ENCODE assay signal across 8 mouse cellular contexts in the genomic region with DNA sequence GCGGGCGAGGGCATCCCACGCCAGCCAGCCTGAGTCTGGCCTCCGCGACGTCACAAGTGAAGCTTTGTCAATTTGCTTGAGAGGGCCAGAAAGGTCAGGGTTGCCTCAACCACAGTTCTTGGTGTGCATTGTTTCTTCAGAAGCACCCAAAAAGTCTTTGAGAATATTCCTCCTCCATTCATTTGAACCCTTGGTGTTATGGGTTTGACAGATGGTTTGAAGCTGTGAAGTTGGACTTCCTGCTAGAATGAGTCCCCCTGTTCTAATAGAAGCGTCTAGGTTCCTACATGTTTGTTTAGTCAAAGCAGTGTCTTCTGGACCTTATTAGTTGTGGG. TPM values are rescaled to one million over a fixed set of nuclear protein-coding genes. Genes with fewer than 3 reads are reported as not detected.
A peak's percentile ranks its signal among the peaks of the same experiment; 100 is the strongest.
DNase-seq lines count a peak whose midpoint lies in the region; ATAC-seq and TF ChIP-seq lines count a peak whose summit lies in the region.

No protein-coding gene starts in this region.

- peak overlapping the region; percentile 87 for H3K4me2 ChIP-seq in heart, postnatal 0 days (ENCODE audit: low read depth, low read length)
- H3K4me2 ChIP-seq in hindbrain, embryonic 14.5 days (replicated peaks) = peak overlapping the region; percentile 56
- peak overlapping the region; percentile 86 for H3K4me2 ChIP-seq in midbrain, embryonic 14.5 days (ENCODE audit: low read length)

- no peak for DNase-seq in heart, postnatal 0 days (ENCODE audit: low spot score)
- no peak for DNase-seq in heart, adult 9 months (ENCODE audit: low spot score in 2 of 2)
- DNase-seq in hindbrain, embryonic 14.5 days (ENCODE audit: low spot score) = peak; percentile 59
- DNase-seq in midbrain, embryonic 14.5 days = no peak
- no peak for DNase-seq in cerebellum, adult 11 months
- DNase-seq in urinary bladder, postnatal 36 days (ENCODE audit: low spot score in 2 of 2) = no peak
- no peak for DNase-seq in gastrocnemius, postnatal 4 days (ENCODE audit: low spot score in 2 of 2)

- peak overlapping the region; percentile 73 for H3K4me3 ChIP-seq in heart, postnatal 0 days (ENCODE audit: low read depth, low read length)
- peak overlapping the region; percentile 69 for H3K4me3 ChIP-seq in brown adipose tissue, adult 24 weeks (ENCODE audit: insufficient read depth, low read depth, low read length)
- H3K4me3 ChIP-seq in hindbrain, embryonic 14.5 days (replicated peaks; ENCODE audit: low read length) = peak overlapping the region; percentile 70
- H3K4me3 ChIP-seq in midbrain, embryonic 14.5 days (replicated peaks; ENCODE audit: low read depth, low read length) = peak overlapping the region; percentile 71

- no peaks in the 10 kb centered on the region for H3K36me3 ChIP-seq in heart, postnatal 0 days (replicated peaks; ENCODE audit: control insufficient read depth, insufficient read depth, low read length)
- no peaks in the 10 kb centered on the region for H3K36me3 ChIP-seq in hindbrain, embryonic 14.5 days (replicated peaks; ENCODE audit: control insufficient read depth, insufficient read depth)
- H3K36me3 ChIP-seq in midbrain, embryonic 14.5 days (ENCODE audit: control insufficient read depth, insufficient read depth, low read length) = no peaks in the 10 kb centered on the region

- H3K27me3 ChIP-seq in heart, postnatal 0 days (ENCODE audit: control insufficient read depth, insufficient read depth, low read length) = no peaks in the 10 kb centered on the region
- no peaks in the 10 kb centered on the region for H3K27me3 ChIP-seq in hindbrain, embryonic 14.5 days (ENCODE audit: control insufficient read depth, insufficient read depth, low read length)
- no peaks in the 10 kb centered on the region for H3K27me3 ChIP-seq in midbrain, embryonic 14.5 days (ENCODE audit: control insufficient read depth, insufficient read depth, low read length)

- H3K4me1 ChIP-seq in heart, postnatal 0 days (ENCODE audit: control insufficient read depth, insufficient read depth) = peaks cover 16% of the 10 kb centered on the region
- H3K4me1 ChIP-seq in brown adipose tissue, adult 24 weeks (ENCODE audit: control insufficient read depth, insufficient read depth, insufficient read length, low read length) = peaks cover 8% of the 10 kb centered on the region
- H3K4me1 ChIP-seq in hindbrain, embryonic 14.5 days (replicated peaks; ENCODE audit: control insufficient read depth, insufficient read depth, low read length) = peaks cover 20% of the 10 kb centered on the region
- peaks cover 16% of the 10 kb centered on the region for H3K4me1 ChIP-seq in midbrain, embryonic 14.5 days (ENCODE audit: control insufficient read depth, insufficient read depth, low read length)

- H3K9ac ChIP-seq in heart, postnatal 0 days (replicated peaks; ENCODE audit: low read depth, low read length) = peak overlapping the region; percentile 77
- H3K9ac ChIP-seq in hindbrain, embryonic 14.5 days = peak overlapping the region; percentile 94
- peak overlapping the region; percentile 93 for H3K9ac ChIP-seq in midbrain, embryonic 14.5 days (replicated peaks; ENCODE audit: low read length)

- ATAC-seq in heart, postnatal 0 days (ENCODE audit: insufficient read depth, low read depth) = no peak
- ATAC-seq in hindbrain, embryonic 14.5 days (ENCODE audit: low FRiP score) = no peak
- ATAC-seq in midbrain, embryonic 14.5 days (ENCODE audit: low FRiP score, low TSS enrichment) = no peak

- no peaks in the 10 kb centered on the region for H3K9me3 ChIP-seq in heart, postnatal 0 days (replicated peaks; ENCODE audit: control insufficient read depth, low read length)
- no peaks in the 10 kb centered on the region for H3K9me3 ChIP-seq in hindbrain, embryonic 14.5 days (ENCODE audit: control insufficient read depth, low read length)
- H3K9me3 ChIP-seq in midbrain, embryonic 14.5 days (ENCODE audit: control insufficient read depth, low read length) = no peaks in the 10 kb centered on the region

- peak overlapping the region; percentile 90 for H3K27ac ChIP-seq in heart, postnatal 0 days (ENCODE audit: low read depth)
- peak overlapping the region; percentile 79 for H3K27ac ChIP-seq in brown adipose tissue, adult 24 weeks (replicated peaks; ENCODE audit: low read depth, low read length)
- peak overlapping the region; percentile 93 for H3K27ac ChIP-seq in hindbrain, embryonic 14.5 days
- peak overlapping the region; percentile 90 for H3K27ac ChIP-seq in midbrain, embryonic 14.5 days (replicated peaks; ENCODE audit: low read depth, low read length)

- WGBS in heart, postnatal 0 days = 4% methylated on average over 7 of the region's 7 CpGs
- WGBS in hindbrain, embryonic 14.5 days = 4% methylated on average over 7 of the region's 7 CpGs
- WGBS in midbrain, embryonic 14.5 days = 8% methylated on average over 6 of the region's 7 CpGs

- no peak for TF ChIP-seq CTCF in heart, postnatal 0 days (IDR thresholded peaks at IDR 0.05; ENCODE audit: low read depth)

- no peak for TF ChIP-seq EP300 in heart, postnatal 0 days (IDR thresholded peaks at IDR 0.05; ENCODE audit: low read depth)

RNA-seq across cellular contexts. Expression of a gene that starts 0.3 kb away (rescaled TPM):
- total RNA-seq in heart, postnatal 0 days (2014; rRNA removed; ENCODE audit: low replicate concordance) = 17.1 and 17.7 TPM in 2 replicates
- polyA plus RNA-seq in heart, postnatal 0 days (2015; fragmentation: Nextera tagmentation; extraction: Ambion mirVana) = 17.1 and 17.8 TPM in 2 replicates
- polyA plus RNA-seq in brown adipose tissue, adult 24 weeks (2012; ENCODE audit: insufficient read depth, insufficient read length, missing spikeins) = 8.8 and 9.1 TPM in 2 replicates
- polyA plus RNA-seq in hindbrain, embryonic 14.5 days (2014; fragmentation: Nextera tagmentation; extraction: Ambion mirVana) = 35.1 and 35.7 TPM in 2 replicates
- polyA plus RNA-seq in midbrain, embryonic 14.5 days (2014; fragmentation: Nextera tagmentation; extraction: Ambion mirVana) = 22.6 and 28.2 TPM in 2 replicates
- 10 to 100 TPM; 12.3 to 12.6 TPM for total RNA-seq in gastrocnemius, postnatal 4 days (2021)

RNA-seq across cellular contexts. Expression of a gene that starts 26.9 kb away (rescaled TPM):
- 56.1 and 66.5 TPM in 2 replicates for total RNA-seq in heart, postnatal 0 days (2014; rRNA removed; ENCODE audit: low replicate concordance)
- polyA plus RNA-seq in heart, postnatal 0 days (2015; fragmentation: Nextera tagmentation; extraction: Ambion mirVana) = 55.3 and 58.5 TPM in 2 replicates
- 379 and 385 TPM in 2 replicates for polyA plus RNA-seq in brown adipose tissue, adult 24 weeks (2012; ENCODE audit: insufficient read depth, insufficient read length, missing spikeins)
- 28.4 and 32.3 TPM in 2 replicates for polyA plus RNA-seq in hindbrain, embryonic 14.5 days (2014; fragmentation: Nextera tagmentation; extraction: Ambion mirVana)
- polyA plus RNA-seq in midbrain, embryonic 14.5 days (2014; fragmentation: Nextera tagmentation; extraction: Ambion mirVana) = 30.5 and 31.9 TPM in 2 replicates
- total RNA-seq in gastrocnemius, postnatal 4 days (2021) = 10 to 100 TPM; 25.1 to 25.3 TPM
